Mouse (Mus musculus) neutrophil, adult 83 days (primary cell): ENCODE results near the gene Rnase10. TPM values are rescaled to one million over a fixed set of nuclear protein-coding genes. Genes with fewer than 3 reads are reported as not detected.

Experiments
- total RNA-seq, 2 experiments: library from RNA; stranded (reverse); gene quantifications; one replicate each; pipeline ENCODE4 v1.2.4; 2023

Gene Rnase10
- not detected for total RNA-seq

DNA sequence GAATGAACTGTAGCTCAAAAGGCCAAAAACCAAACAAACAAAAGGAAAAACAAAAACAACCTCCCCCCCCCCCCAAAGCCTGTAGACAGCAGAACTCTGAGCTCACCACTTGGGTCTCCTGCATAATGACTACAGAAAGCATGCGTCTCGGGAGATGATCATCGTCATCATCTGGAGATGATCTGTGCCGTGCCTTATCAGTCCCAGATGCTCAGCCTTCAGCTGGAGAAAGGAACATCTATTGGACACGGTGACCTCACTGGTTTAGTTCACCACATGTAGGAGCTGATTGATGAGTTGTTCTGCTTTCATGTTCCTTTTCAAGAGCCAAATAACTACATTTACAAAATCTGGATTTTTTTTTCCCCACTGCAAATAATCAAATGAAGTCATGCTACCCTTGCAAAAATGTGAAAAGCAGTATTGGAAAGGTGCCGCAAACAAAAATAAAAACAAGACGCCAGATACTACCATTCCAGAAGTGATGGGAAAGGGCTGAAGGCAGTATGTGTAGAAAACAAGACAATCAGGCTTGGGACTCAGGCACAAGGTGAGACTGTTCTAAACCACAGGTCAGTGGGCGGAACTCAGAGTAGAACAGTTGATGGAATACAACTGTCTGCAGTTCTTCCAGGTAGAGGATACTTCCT, at the start of gene Rnase10:
Gene Rnase10 (plus strand): TSS at position 600 of the 650 bp plus-strand sequence.

DNA sequence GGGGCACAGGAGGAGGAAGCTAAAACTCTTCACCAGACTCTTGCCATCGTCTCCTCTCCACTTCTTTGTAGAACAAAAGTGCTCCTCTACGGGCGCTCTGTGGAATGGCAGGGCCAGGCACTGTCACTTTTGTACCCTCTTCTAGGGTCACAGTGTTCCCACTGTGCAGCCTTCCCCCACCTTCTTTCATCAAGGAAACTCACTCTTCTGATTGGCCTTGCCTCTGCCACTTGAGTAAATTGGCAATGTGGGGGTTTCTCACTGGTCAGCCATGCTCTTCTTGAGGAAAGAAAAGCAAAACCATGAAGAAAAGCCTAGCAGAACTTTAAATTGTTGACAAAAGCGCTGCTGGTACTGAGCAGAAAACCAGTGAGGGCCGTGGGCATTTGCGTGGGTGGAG, 34.2 kb downstream of the Rnase10 start, which contains the start of gene Rnase9:
Gene Rnase9 (minus strand): TSS at position 101 of the 400 bp plus-strand sequence.

DNA sequence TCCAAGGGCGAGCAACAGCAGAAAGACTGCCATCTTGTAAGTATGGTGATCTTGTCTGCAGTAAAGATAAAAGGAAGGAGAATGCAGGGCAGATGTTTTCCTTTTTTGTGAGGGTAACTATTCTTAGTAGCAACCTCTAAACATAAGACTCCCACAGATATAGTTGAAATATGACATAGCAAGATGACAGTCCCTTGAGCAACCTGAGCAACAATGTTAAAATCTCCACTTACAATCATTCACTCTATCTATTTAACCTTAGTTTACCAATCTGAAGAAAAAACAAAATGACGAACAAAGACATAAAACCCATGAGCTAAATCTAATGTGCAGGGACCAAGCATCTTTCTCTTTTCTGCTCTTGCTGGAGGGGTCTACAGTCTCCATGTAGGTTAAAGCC, 42.5 kb downstream of the Rnase10 start, which contains the start of gene Rnase11:
Gene Rnase11 (minus strand): TSS at position 101 of the 400 bp plus-strand sequence.

DNA sequence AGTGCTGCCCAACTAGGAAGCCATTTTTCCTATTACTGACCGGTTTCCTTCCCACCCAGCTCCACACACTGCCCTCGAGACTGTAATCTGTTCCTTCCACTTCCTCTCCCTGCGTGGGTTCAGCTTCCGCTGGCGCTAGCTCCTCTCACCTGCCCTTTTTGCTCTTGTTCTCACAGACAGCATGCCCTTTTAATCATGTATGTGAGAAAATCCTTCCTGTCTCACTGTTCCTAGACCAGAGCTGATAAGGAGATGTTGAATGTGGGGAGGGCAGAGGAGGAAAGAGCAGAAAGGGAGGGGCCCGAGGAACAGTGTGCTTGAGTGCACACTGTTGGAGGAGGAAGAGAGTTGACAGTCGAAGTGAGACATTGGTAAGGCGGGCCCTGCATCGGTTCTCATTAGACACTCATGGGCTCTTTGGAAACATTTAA, 49.9 kb downstream of the Rnase10 start, which contains the start of gene Rnase12:
Gene Rnase12 (minus strand): TSS at position 261 of the 431 bp plus-strand sequence.

Other genes with a start within 250 kb of the Rnase10 start
- 10 to 100 TPM; 27.2 to 32.8 TPM for gene Ttc5, start 222.2 kb upstream of the Rnase10 start, total RNA-seq
- gene Ccnb1ip1, start 200.0 kb upstream of the Rnase10 start, total RNA-seq: under 1 TPM in 1 of 2 experiments, not detected in 1; 0.26 TPM
- gene Parp2, start 199.9 kb upstream of the Rnase10 start, total RNA-seq: 10 to 100 TPM; 24.4 to 28.5 TPM
- 10 to 100 TPM; 49.5 to 58.5 TPM for gene Tep1, start 137.2 kb upstream of the Rnase10 start, total RNA-seq
- gene Klhl33, start 110.2 kb upstream of the Rnase10 start, total RNA-seq: under 1 TPM; 0.13 to 0.33 TPM
- 10 to 100 TPM; 22.8 to 27.0 TPM for gene Osgep, start 82.9 kb upstream of the Rnase10 start, total RNA-seq
- 10 to 100 TPM; 16.0 to 20.1 TPM for gene Apex1, start 82.8 kb upstream of the Rnase10 start, total RNA-seq
- 10 to 100 TPM; 53.6 to 56.3 TPM for gene Pip4p1, start 76.9 kb upstream of the Rnase10 start, total RNA-seq
- gene Pnp, start 76.7 kb upstream of the Rnase10 start, total RNA-seq: 100 to 1,000 TPM in 1 of 2 experiments, 10 to 100 TPM in 1; 77.0 to 104 TPM
- 10 to 100 TPM; 91.1 to 96.2 TPM for gene Gm49342, start 63.2 kb upstream of the Rnase10 start, total RNA-seq
- 10 to 100 TPM in 1 of 2 experiments, 1 to 10 TPM in 1; 9.1 to 11.8 TPM for gene Pnp2, start 51.8 kb upstream of the Rnase10 start, total RNA-seq
- gene Rnase9, start 34.1 kb downstream of the Rnase10 start, total RNA-seq: not detected
- gene Rnase11, start 42.4 kb downstream of the Rnase10 start, total RNA-seq: not detected
- gene Rnase12, start 49.9 kb downstream of the Rnase10 start, total RNA-seq: 1 to 10 TPM; 1.7 to 2.0 TPM
- not detected for gene Olfr750, start 66.7 kb downstream of the Rnase10 start, total RNA-seq
- gene Rnase4, start 83.3 kb downstream of the Rnase10 start, total RNA-seq: 1 to 10 TPM; 5.1 to 5.8 TPM
- gene Ang, start 83.4 kb downstream of the Rnase10 start, total RNA-seq: 1 to 10 TPM; 3.5 to 5.6 TPM
- gene Eddm3b, start 106.7 kb downstream of the Rnase10 start, total RNA-seq: not detected
- gene Rnase6, start 116.2 kb downstream of the Rnase10 start, total RNA-seq: 10 to 100 TPM; 42.5 to 44.9 TPM
- gene Rnase1, start 139.0 kb downstream of the Rnase10 start, total RNA-seq: not detected
- gene Rnase2b, start 154.5 kb downstream of the Rnase10 start, total RNA-seq: 1 to 10 TPM; 2.5 to 2.7 TPM
- gene Ang2, start 191.4 kb downstream of the Rnase10 start, total RNA-seq: not detected
- not detected for gene Ear14, start 195.6 kb downstream of the Rnase10 start, total RNA-seq
- gene Rnase2a, start 248.4 kb downstream of the Rnase10 start, total RNA-seq: 10 to 100 TPM; 50.2 to 56.3 TPM